Mouse (Mus musculus) monocyte, adult 2 months (primary cell): ENCODE results near the gene Nop16.

Source experiments
- DNase-seq, 2 experiments: peaks; one replicate each; pipeline ENCODE4 v3.0.0; 2022; ENCODE audit warnings: low spot score in 2 of 2, low read depth in 1 of 2

Nop16 gene

GRCm38 (mm10) chr13:54564232-54565200 is 25.4 kb downstream of the Nop16 start:
- no peak for DNase-seq

- DNase-seq = no peak
Measured at GRCm38 (mm10) chr13:54562562-54562961, 27.3 kb downstream of the Nop16 start.

- DNase-seq = no peak
Measured at GRCm38 (mm10) chr13:54560608-54561007, 29.3 kb downstream of the Nop16 start.

GRCm38 (mm10) chr13:54559656-54560055 is 30.2 kb downstream of the Nop16 start:
- no peak for DNase-seq

- no peak for DNase-seq
Measured at GRCm38 (mm10) chr13:54557652-54558051, 32.2 kb downstream of the Nop16 start.

- no peak for DNase-seq
Measured at GRCm38 (mm10) chr13:54556796-54557195, 33.1 kb downstream of the Nop16 start.

- DNase-seq = no peak
Measured at GRCm38 (mm10) chr13:54556176-54556575, 33.7 kb downstream of the Nop16 start.

- DNase-seq = no peak
Measured at GRCm38 (mm10) chr13:54548036-54548435, 41.9 kb downstream of the Nop16 start.
